Comparison of ENCODE assay signal across 8 mouse cellular contexts in the genomic region with DNA sequence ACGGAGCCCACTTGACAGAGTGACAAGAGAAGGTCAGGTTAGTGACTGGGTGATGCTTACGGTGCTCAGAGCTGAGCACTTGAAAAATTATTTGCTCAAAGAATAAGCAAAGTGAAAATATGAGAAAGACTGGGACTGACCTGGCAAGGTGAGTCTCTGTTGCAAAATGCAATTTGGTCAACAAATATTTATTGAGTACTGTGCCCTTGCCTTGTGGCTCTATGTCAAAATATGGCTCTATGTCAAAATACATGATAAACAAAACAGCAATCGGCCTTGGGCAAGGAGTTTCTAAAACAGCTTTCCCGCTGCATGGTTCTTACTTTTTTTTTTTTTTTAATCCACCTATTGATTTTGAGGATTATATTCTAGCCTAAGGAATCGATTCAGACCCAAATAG. TPM values are rescaled to one million over a fixed set of nuclear protein-coding genes. Genes with fewer than 3 reads are reported as not detected.
DNase-seq lines count a peak whose midpoint lies in the region; ATAC-seq lines count a peak whose summit lies in the region.

No protein-coding gene starts in this region.

- peak overlapping the region; percentile 96; the same call in 1 of the 2 replicates for H3K9ac ChIP-seq in kidney, embryonic 16.5 days (replicated peaks; ENCODE audit: low read length)
- no peak overlapping the region; the same call in 1 of the 2 replicates for H3K9ac ChIP-seq in forebrain, embryonic 11.5 days (ENCODE audit: low read length)
- H3K9ac ChIP-seq in limb, embryonic 11.5 days (ENCODE audit: low read length), result no peak overlapping the region
- peak overlapping the region; percentile 99; the same call in 1 of the 2 replicates for H3K9ac ChIP-seq in neural tube, embryonic 13.5 days

- H3K27me3 ChIP-seq in kidney, embryonic 16.5 days (ENCODE audit: insufficient read depth, low read length), result no peaks in the 10 kb centered on the region
- no peaks in the 10 kb centered on the region for H3K27me3 ChIP-seq in forebrain, embryonic 11.5 days (ENCODE audit: control insufficient read depth, insufficient read depth, low read length)
- no peaks in the 10 kb centered on the region for H3K27me3 ChIP-seq in limb, embryonic 11.5 days (ENCODE audit: control insufficient read depth, insufficient read depth, low read length)
- H3K27me3 ChIP-seq in neural tube, embryonic 13.5 days, result no peaks in the 10 kb centered on the region

- H3K36me3 ChIP-seq in kidney, embryonic 16.5 days (ENCODE audit: insufficient read depth, low read length), result no peaks in the 10 kb centered on the region
- H3K36me3 ChIP-seq in forebrain, embryonic 11.5 days (ENCODE audit: control insufficient read depth, insufficient read depth, low read length), result no peaks in the 10 kb centered on the region
- H3K36me3 ChIP-seq in limb, embryonic 11.5 days (ENCODE audit: control insufficient read depth, insufficient read depth, low read length), result no peaks in the 10 kb centered on the region
- no peaks in the 10 kb centered on the region for H3K36me3 ChIP-seq in neural tube, embryonic 13.5 days

- WGBS in kidney, embryonic 16.5 days, result 47% methylated on average over 5 of the region's 5 CpGs
- WGBS in forebrain, embryonic 11.5 days, result 40% methylated on average over 5 of the region's 5 CpGs
- WGBS in limb, embryonic 11.5 days, result 50% methylated on average over 5 of the region's 5 CpGs
- 49% methylated on average over 5 of the region's 5 CpGs for WGBS in neural tube, embryonic 13.5 days

- ATAC-seq in kidney, embryonic 16.5 days (ENCODE audit: low FRiP score, low TSS enrichment), result no peak
- ATAC-seq in forebrain, embryonic 11.5 days (replicated peaks; ENCODE audit: low FRiP score), result no peak
- ATAC-seq in limb, embryonic 11.5 days (ENCODE audit: insufficient number of reproducible peaks, low FRiP score, low TSS enrichment, low read depth), result no peak
- ATAC-seq in neural tube, embryonic 13.5 days (ENCODE audit: low read depth), result no peak

- no peaks in the 10 kb centered on the region for H3K9me3 ChIP-seq in kidney, embryonic 16.5 days (ENCODE audit: low read length)
- H3K9me3 ChIP-seq in forebrain, embryonic 11.5 days (ENCODE audit: control insufficient read depth, low read length), result no peaks in the 10 kb centered on the region
- no peaks in the 10 kb centered on the region for H3K9me3 ChIP-seq in limb, embryonic 11.5 days (ENCODE audit: control insufficient read depth, low read length)
- H3K9me3 ChIP-seq in neural tube, embryonic 13.5 days, result no peaks in the 10 kb centered on the region

- peaks cover 24% of the 10 kb centered on the region for H3K4me1 ChIP-seq in kidney, embryonic 16.5 days (ENCODE audit: insufficient read depth, low read length)
- H3K4me1 ChIP-seq in forebrain, embryonic 11.5 days (replicated peaks; ENCODE audit: control insufficient read depth, insufficient read depth, low read length), result peaks cover 18% of the 10 kb centered on the region
- H3K4me1 ChIP-seq in limb, embryonic 11.5 days (ENCODE audit: control insufficient read depth, insufficient read depth, low read length), result peaks cover 8% of the 10 kb centered on the region; the same call in 1 of the 2 replicates
- peaks cover 28% of the 10 kb centered on the region for H3K4me1 ChIP-seq in neural tube, embryonic 13.5 days (replicated peaks)

- H3K4me3 ChIP-seq in kidney, embryonic 16.5 days (ENCODE audit: low read length), result peak overlapping the region; percentile 89
- peak overlapping the region; percentile 96; the same call in 1 of the 2 replicates for H3K4me3 ChIP-seq in forebrain, embryonic 11.5 days (ENCODE audit: low read depth, low read length)
- peak overlapping the region; percentile 99; the same call in 1 of the 2 replicates for H3K4me3 ChIP-seq in limb, embryonic 11.5 days (ENCODE audit: low read depth, low read length)
- H3K4me3 ChIP-seq in neural tube, embryonic 13.5 days, result peak overlapping the region; percentile 100

- DNase-seq in kidney, postnatal 4 days, result no peak
- DNase-seq in forebrain, embryonic 11.5 days (ENCODE audit: low spot score), result no peak
- DNase-seq in limb, embryonic 11.5 days (ENCODE audit: low spot score), result no peak
- DNase-seq in gastrocnemius, postnatal 10 days, result no peak
- DNase-seq in urinary bladder, postnatal 4 days (ENCODE audit: low spot score in 2 of 2), result no peak
- no peak for DNase-seq in adrenal gland, adult (ENCODE audit: inconsistent age in 2 of 2, low spot score in 1 of 2)

- no peak overlapping the region for H3K27ac ChIP-seq in kidney, embryonic 16.5 days (ENCODE audit: low read length)
- H3K27ac ChIP-seq in forebrain, embryonic 11.5 days (ENCODE audit: low read depth, low read length), result no peak overlapping the region
- H3K27ac ChIP-seq in limb, embryonic 11.5 days (replicated peaks; ENCODE audit: low read depth, low read length), result no peak overlapping the region
- H3K27ac ChIP-seq in neural tube, embryonic 13.5 days (replicated peaks), result no peak overlapping the region

- peak overlapping the region; percentile 88 for H3K4me2 ChIP-seq in kidney, embryonic 16.5 days (replicated peaks; ENCODE audit: low read depth, low read length)
- H3K4me2 ChIP-seq in forebrain, embryonic 11.5 days (ENCODE audit: low read depth, low read length, severe bottlenecking), result peak overlapping the region; percentile 83; the same call in 1 of the 2 replicates
- H3K4me2 ChIP-seq in limb, embryonic 11.5 days (ENCODE audit: low read depth, severe bottlenecking), result peak overlapping the region; percentile 74
- H3K4me2 ChIP-seq in neural tube, embryonic 13.5 days, result peak overlapping the region; percentile 96

RNA-seq across cellular contexts. Expression of gene Znrf1, which starts 0.4 kb away (rescaled TPM):
- 19.8 and 19.9 TPM in 2 replicates for polyA plus RNA-seq in kidney, embryonic 16.5 days (2015; fragmentation: Nextera tagmentation; extraction: Ambion mirVana)
- 64.1 and 71.5 TPM in 2 replicates for polyA plus RNA-seq in forebrain, embryonic 11.5 days (2014; fragmentation: Nextera tagmentation; extraction: Ambion mirVana)
- polyA plus RNA-seq in limb, embryonic 11.5 days (2014; fragmentation: Nextera tagmentation; extraction: Ambion mirVana), result 49.9 and 51.7 TPM in 2 replicates
- 86.8 and 100.0 TPM in 2 replicates for polyA plus RNA-seq in neural tube, embryonic 13.5 days (2015; fragmentation: Nextera tagmentation; extraction: Ambion mirVana)
- total RNA-seq in gastrocnemius, postnatal 10 days (2021), result 10 to 100 TPM; 58.7 to 68.7 TPM

RNA-seq across cellular contexts. Expression of gene Wdr59, which starts 13.6 kb away (rescaled TPM):
- 7.8 and 7.9 TPM in 2 replicates for polyA plus RNA-seq in kidney, embryonic 16.5 days (2015; fragmentation: Nextera tagmentation; extraction: Ambion mirVana)
- polyA plus RNA-seq in forebrain, embryonic 11.5 days (2014; fragmentation: Nextera tagmentation; extraction: Ambion mirVana), result 3.4 and 3.7 TPM in 2 replicates
- 4.5 and 4.9 TPM in 2 replicates for polyA plus RNA-seq in limb, embryonic 11.5 days (2014; fragmentation: Nextera tagmentation; extraction: Ambion mirVana)
- 7.3 and 8.5 TPM in 2 replicates for polyA plus RNA-seq in neural tube, embryonic 13.5 days (2015; fragmentation: Nextera tagmentation; extraction: Ambion mirVana)
- total RNA-seq in gastrocnemius, postnatal 10 days (2021), result 10 to 100 TPM in 1 of 2 experiments, 1 to 10 TPM in 1; 9.7 to 11.5 TPM

Comparison
In these comparisons a context has a peak if more than half of its experiments do, and no peak if none do; other contexts are left out.
1. H3K9ac ChIP-seq: peak in kidney, embryonic 16.5 days (single experiment) and neural tube, embryonic 13.5 days (single experiment); none in forebrain, embryonic 11.5 days (single experiment) and limb, embryonic 11.5 days (single experiment).
2. Peak in every context shown above with its lines, with median percentiles within 50 percentile points of each other: H3K4me2 ChIP-seq and H3K4me3 ChIP-seq.